ENCODE assay signal across 8 mouse cellular contexts in genomic region chr12:73794151-73794883, GRCm38 (mm10).
DNase-seq lines count a peak whose midpoint lies in the region; ATAC-seq lines count a peak whose summit lies in the region.

No protein-coding gene starts in this region.

- peak overlapping the region; percentile 14 for H3K4me2 ChIP-seq in embryonic facial prominence, embryonic 12.5 days (replicated peaks)
- H3K4me2 ChIP-seq in intestine, embryonic 16.5 days (ENCODE audit: low read depth, low read length), result peak overlapping the region; percentile 38; the same call in 1 of the 2 replicates

- peaks cover 26% of the 10 kb centered on the region for H3K4me1 ChIP-seq in embryonic facial prominence, embryonic 12.5 days
- H3K4me1 ChIP-seq in intestine, embryonic 16.5 days (ENCODE audit: control insufficient read depth, insufficient read depth, low read length), result peaks cover 14% of the 10 kb centered on the region

- no peak overlapping the region for H3K4me3 ChIP-seq in embryonic facial prominence, embryonic 12.5 days
- H3K4me3 ChIP-seq in intestine, embryonic 16.5 days (ENCODE audit: low read length), result no peak overlapping the region

- 0 out of 2 replicates have a peak, but pooled peaks cover 6% of the 10 kb centered on the region for H3K27me3 ChIP-seq in embryonic facial prominence, embryonic 12.5 days
- H3K27me3 ChIP-seq in intestine, embryonic 16.5 days (replicated peaks; ENCODE audit: control insufficient read depth, insufficient read depth, low read length), result no peaks in the 10 kb centered on the region

- DNase-seq in adrenal gland, adult 8-10 months, result peak; percentile 91
- peak; percentile 93 for DNase-seq in heart, adult 18-20 months
- DNase-seq in left cerebral cortex, adult 9 months (ENCODE audit: low spot score in 2 of 2), result peak; percentile 52 to 75
- DNase-seq in spleen, postnatal 14 days (ENCODE audit: low spot score in 2 of 2), result peak; percentile 12 to 30
- DNase-seq in T-cell, adult 2 months (ENCODE audit: low spot score), result no peak

- peak; percentile 63; the same call in 1 of the 2 replicates for ATAC-seq in embryonic facial prominence, embryonic 12.5 days (ENCODE audit: insufficient number of reproducible peaks, insufficient read depth, low FRiP score, low TSS enrichment)
- peak; percentile 75 for ATAC-seq in intestine, embryonic 16.5 days
- ATAC-seq in megakaryocyte progenitor cell, adult 5-6 weeks (replicated peaks; ENCODE audit: poor library complexity), result peak; percentile 64

- H3K9ac ChIP-seq in embryonic facial prominence, embryonic 12.5 days, result no peak overlapping the region
- H3K9ac ChIP-seq in intestine, embryonic 16.5 days (ENCODE audit: low read depth, low read length), result peak overlapping the region; percentile 46; the same call in 1 of the 2 replicates

- no peaks in the 10 kb centered on the region for H3K36me3 ChIP-seq in embryonic facial prominence, embryonic 12.5 days
- no peaks in the 10 kb centered on the region for H3K36me3 ChIP-seq in intestine, embryonic 16.5 days (ENCODE audit: control insufficient read depth, insufficient read depth, low read length)

- H3K27ac ChIP-seq in embryonic facial prominence, embryonic 12.5 days, result peak overlapping the region; percentile 41; the same call in 1 of the 2 replicates
- peak overlapping the region; percentile 47 for H3K27ac ChIP-seq in intestine, embryonic 16.5 days (ENCODE audit: low read length)

- H3K9me3 ChIP-seq in embryonic facial prominence, embryonic 12.5 days, result no peaks in the 10 kb centered on the region
- no peaks in the 10 kb centered on the region for H3K9me3 ChIP-seq in intestine, embryonic 16.5 days (ENCODE audit: control insufficient read depth, low read length)

- WGBS in embryonic facial prominence, embryonic 12.5 days, result 21% methylated on average over 17 of the region's 17 CpGs
- WGBS in intestine, embryonic 16.5 days, result 28% methylated on average over 17 of the region's 17 CpGs
